Mouse (Mus musculus) right cerebral cortex, postnatal 36 days (tissue): Measurements from ENCODE around the gene Acbd7.

Source experiments
- DNase-seq, 2 experiments: peaks; one replicate each; pipeline ENCODE4 v3.0.0; 2022; ENCODE audit warnings: low spot score in 2 of 2, mixed read lengths in 1 of 2

Gene Acbd7

GRCm38 (mm10) chr2:3387105-3387860, 51.3 kb downstream of the Acbd7 start:
- no peak for DNase-seq
